ENCODE assay signal across 14 mouse cellular contexts in the genomic region with DNA sequence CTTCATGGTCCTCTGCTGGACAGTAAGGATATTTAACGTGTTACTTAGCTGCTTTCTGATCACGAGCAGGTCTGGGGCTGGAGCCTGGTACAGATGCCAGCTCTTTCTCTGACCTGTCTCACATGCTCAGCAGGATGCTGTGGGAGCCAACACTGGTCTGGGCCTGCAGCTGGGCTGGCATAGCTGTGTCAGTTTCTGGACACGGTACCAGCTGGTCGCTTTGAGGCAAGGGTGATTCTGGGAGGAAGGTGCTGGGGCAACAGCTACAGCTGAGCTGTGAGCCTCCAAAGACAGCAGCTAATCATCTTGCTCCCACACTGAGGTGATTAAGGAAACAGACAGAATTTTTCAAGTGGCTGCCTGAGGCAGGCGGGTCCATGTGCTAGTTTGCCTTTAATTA. TPM values are rescaled to one million over a fixed set of nuclear protein-coding genes. Genes with fewer than 3 reads are reported as not detected.
A peak's percentile ranks its signal among the peaks of the same experiment; 100 is the strongest.
DNase-seq lines count a peak whose midpoint lies in the region; ATAC-seq and TF ChIP-seq lines count a peak whose summit lies in the region.
"Had no signal": no experiment of that assay in that cellular context is flagged by ENCODE, and none has a peak within 500 bp of the region (broad histone marks: within the 10 kb centered on the region; RNA-seq: fewer than 3 reads in every experiment).

No protein-coding gene starts in this region.

- TF ChIP-seq POLR2A in heart, adult 2 months (IDR thresholded peaks at IDR 0.05; ENCODE audit: insufficient read depth, low read depth, low read length): no peak
- no peak for TF ChIP-seq POLR2A in brain, embryonic 14.5 days (IDR thresholded peaks at IDR 0.05; ENCODE audit: borderline replicate concordance, extremely low read depth, insufficient read depth, insufficient read length, poor library complexity, severe bottlenecking)

- no peak for ATAC-seq in heart, embryonic 11.5 days (replicated peaks; ENCODE audit: insufficient number of reproducible peaks, low FRiP score, low TSS enrichment)
- peak; percentile 16; the same call in 1 of the 2 replicates for ATAC-seq in forebrain, embryonic 13.5 days
- ATAC-seq: Patski had no signal

- 65% methylated on average over 5 of the region's 5 CpGs for WGBS in heart, adult 2 months
- WGBS in heart, embryonic 11.5 days (ENCODE audit: insufficient replicate concordance): 72% methylated on average over 5 of the region's 5 CpGs
- 66% methylated on average over 5 of the region's 5 CpGs for WGBS in forebrain, embryonic 13.5 days
- WGBS in limb, embryonic 10.5 days: 67% methylated on average over 5 of the region's 5 CpGs

- peak in 1 of 2 experiments; percentile 22 for DNase-seq in heart, adult 2 months
- peak; percentile 47 for DNase-seq in brain, embryonic 14.5 days (ENCODE audit: low read depth)
- DNase-seq in limb, embryonic 10.5 days (ENCODE audit: low spot score): peak; percentile 39
- DNase-seq in thymus, postnatal 25 days: no peak
- no peak for DNase-seq in lung, postnatal 36 days
- DNase-seq in adipocyte (ENCODE audit: low spot score): no peak
- DNase-seq: kidney, adult 8-10 months; lung, embryonic 14.5 days had no signal

- H3K27ac ChIP-seq in heart, adult 2 months: no peak overlapping the region
- H3K27ac ChIP-seq in heart, embryonic 11.5 days (ENCODE audit: low read depth, low read length): no peak overlapping the region
- peak overlapping the region; percentile 45; the same call in 1 of the 2 replicates for H3K27ac ChIP-seq in forebrain, embryonic 13.5 days
- peak overlapping the region; percentile 82 for H3K27ac ChIP-seq in limb, embryonic 10.5 days

- no peak overlapping the region for H3K4me2 ChIP-seq in heart, embryonic 11.5 days
- no peak overlapping the region for H3K4me2 ChIP-seq in forebrain, embryonic 13.5 days
- H3K4me2 ChIP-seq: lung, embryonic 14.5 days had no signal

- TF ChIP-seq CTCF in heart, adult 2 months (IDR thresholded peaks at IDR 0.05): no peak
- TF ChIP-seq CTCF in brain, embryonic 14.5 days (IDR thresholded peaks at IDR 0.05; ENCODE audit: borderline replicate concordance, extremely low read depth, insufficient read depth, insufficient read length): no peak

- no peaks in the 10 kb centered on the region for H3K27me3 ChIP-seq in heart, adult 2 months (ENCODE audit: control insufficient read depth, insufficient read depth, low read length)
- no peaks in the 10 kb centered on the region for H3K27me3 ChIP-seq in heart, embryonic 11.5 days (ENCODE audit: control insufficient read depth, insufficient read depth, low read length)
- H3K27me3 ChIP-seq in forebrain, embryonic 13.5 days: no peaks in the 10 kb centered on the region
- no peaks in the 10 kb centered on the region for H3K27me3 ChIP-seq in limb, embryonic 10.5 days (ENCODE audit: low read depth, poor library complexity, severe bottlenecking)
- H3K27me3 ChIP-seq: CH12.LX, Patski had no signal

- H3K4me3 ChIP-seq in heart, adult 2 months: no peak overlapping the region
- H3K4me3 ChIP-seq in heart, embryonic 11.5 days (ENCODE audit: low read depth, low read length): no peak overlapping the region
- H3K4me3 ChIP-seq in forebrain, embryonic 13.5 days: no peak overlapping the region
- H3K4me3 ChIP-seq in limb, embryonic 10.5 days: no peak overlapping the region

- TF ChIP-seq EP300 in heart, adult 2 months (IDR thresholded peaks at IDR 0.05; ENCODE audit: insufficient read depth, low read depth, low read length): 0 out of 2 replicates have a peak, but pooled peaks have one; percentile 18

- H3K9me3 ChIP-seq in heart, embryonic 11.5 days (replicated peaks; ENCODE audit: control insufficient read depth, low read length): no peaks in the 10 kb centered on the region
- no peaks in the 10 kb centered on the region for H3K9me3 ChIP-seq in forebrain, embryonic 13.5 days (replicated peaks)
- H3K9me3 ChIP-seq in limb, embryonic 10.5 days (replicated peaks): no peaks in the 10 kb centered on the region

- intact Hi-C loops in heart, adult 2 months (cut with DNase I): no loop called here

- no peak overlapping the region for H3K9ac ChIP-seq in heart, adult 2 months (ENCODE audit: low read depth, low read length)
- H3K9ac ChIP-seq in heart, embryonic 11.5 days (ENCODE audit: low read depth, low read length): no peak overlapping the region
- no peak overlapping the region for H3K9ac ChIP-seq in forebrain, embryonic 13.5 days
- H3K9ac ChIP-seq: lung, embryonic 14.5 days had no signal

- H3K79me2 ChIP-seq in heart, adult 2 months (replicated peaks; ENCODE audit: control insufficient read depth, insufficient read depth, low read length): no peaks in the 10 kb centered on the region

- H3K4me1 ChIP-seq in heart, adult 2 months (ENCODE audit: control insufficient read depth, insufficient read depth, low read length): no peaks in the 10 kb centered on the region
- no peaks in the 10 kb centered on the region for H3K4me1 ChIP-seq in heart, embryonic 11.5 days (ENCODE audit: control insufficient read depth, insufficient read depth, low read length)
- peaks cover 22% of the 10 kb centered on the region; the same call in 1 of the 2 replicates for H3K4me1 ChIP-seq in forebrain, embryonic 13.5 days
- H3K4me1 ChIP-seq in limb, embryonic 10.5 days: peaks cover 53% of the 10 kb centered on the region

- no peaks in the 10 kb centered on the region for H3K36me3 ChIP-seq in heart, adult 2 months (ENCODE audit: control insufficient read depth, insufficient read depth, low read length)
- no peaks in the 10 kb centered on the region for H3K36me3 ChIP-seq in heart, embryonic 11.5 days (ENCODE audit: control insufficient read depth, insufficient read depth, low read length)
- no peaks in the 10 kb centered on the region for H3K36me3 ChIP-seq in forebrain, embryonic 13.5 days (ENCODE audit: poor library complexity, severe bottlenecking)
- no peaks in the 10 kb centered on the region for H3K36me3 ChIP-seq in limb, embryonic 10.5 days

RNA-seq across cellular contexts. Expression of a gene that starts 46.1 kb away (rescaled TPM):
- total RNA-seq in heart, adult 2 months (2021): 1 to 10 TPM; 1.0 to 1.4 TPM
- 1.8 and 3.2 TPM in 2 replicates for polyA plus RNA-seq in heart, adult 2 months (2012; rRNA removed)
- 0.39 and 1.0 TPM in 2 replicates for polyA plus RNA-seq in heart, embryonic 11.5 days (2014; fragmentation: Nextera tagmentation; extraction: Ambion mirVana)
- 10.5 and 13.4 TPM in 2 replicates for polyA plus RNA-seq in brain, embryonic 14.5 days (2012; rRNA removed)
- 3.2 and 4.7 TPM in 2 replicates for polyA plus RNA-seq in forebrain, embryonic 13.5 days (2015; fragmentation: Nextera tagmentation; extraction: Ambion mirVana)
- polyA plus RNA-seq in limb, embryonic 10.5 days (2016; fragmentation: Nextera tagmentation; extraction: Ambion mirVana): 1.2 and 1.3 TPM in 2 replicates
- total RNA-seq: CH12.LX; granulocyte monocyte progenitor cell, adult 5-6 weeks; megakaryocyte, adult 5-6 weeks had no signal

Comparison
In these comparisons a context has a peak if more than half of its experiments do, and no peak if none do; other contexts are left out.
1. DNase-seq: peak in brain, embryonic 14.5 days (single experiment) and limb, embryonic 10.5 days (single experiment); none in thymus, postnatal 25 days (single experiment), lung, postnatal 36 days (single experiment) and adipocyte (single experiment).
2. H3K27ac ChIP-seq: peak in forebrain, embryonic 13.5 days (single experiment) and limb, embryonic 10.5 days (single experiment); none in heart, adult 2 months (single experiment) and heart, embryonic 11.5 days (single experiment).